Mouse (Mus musculus) heart, embryonic 11.5 days (tissue): Measurements from ENCODE around the gene C330007P06Rik. TPM values are rescaled to one million over a fixed set of nuclear protein-coding genes. Genes with fewer than 3 reads are reported as not detected.
"Not testable (repeated sequence)": the region's sequence is repeated elsewhere in the genome, so short reads cannot be mapped to it uniquely, and the experiment has no call there.

Source experiments
- ATAC-seq: fragments of 200-750 bp; cut with Nextera tagmentation; replicated peaks from 2 replicates; pipeline ENCODE4 v1.8.0; 2017; ENCODE audit warnings: moderate library complexity; ENCODE audit not compliant: insufficient number of reproducible peaks, low FRiP score, low TSS enrichment
- H3K27ac ChIP-seq: fragments of 300-500 bp; sonication (generic); 2 replicates; pipeline ENCODE4 v1.5.1; 2014; ENCODE audit warnings: mild to moderate bottlenecking, low read depth, low read length
- H3K27me3 ChIP-seq: fragments of 300-500 bp; sonication (generic); 2 replicates; pipeline ENCODE4 v1.6.1; 2014; ENCODE audit warnings: mild to moderate bottlenecking, low read length, mixed read lengths; ENCODE audit not compliant: control insufficient read depth, insufficient read depth
- H3K36me3 ChIP-seq: fragments of 300-500 bp; sonication (generic); 2 replicates; pipeline ENCODE4 v1.6.1; 2014; ENCODE audit warnings: mild to moderate bottlenecking, low read length, moderate library complexity, mixed read lengths; ENCODE audit not compliant: control insufficient read depth, insufficient read depth
- H3K4me1 ChIP-seq: fragments of 300-500 bp; sonication (generic); 2 replicates; pipeline ENCODE4 v1.6.1; 2014; ENCODE audit warnings: low read length; ENCODE audit not compliant: control insufficient read depth, insufficient read depth
- H3K4me2 ChIP-seq: fragments of 300-500 bp; sonication (generic); 2 replicates; pipeline ENCODE4 v1.6.1; 2014; ENCODE audit warnings: mild to moderate bottlenecking, moderate library complexity
- H3K4me3 ChIP-seq: fragments of 300-500 bp; sonication (generic); 2 replicates; pipeline ENCODE4 v1.5.1; 2014; ENCODE audit warnings: low read depth, low read length
- H3K9ac ChIP-seq: fragments of 300-500 bp; sonication (generic); 2 replicates; pipeline ENCODE4 v1.6.1; 2014; ENCODE audit warnings: mild to moderate bottlenecking, low read depth, low read length, moderate library complexity
- H3K9me3 ChIP-seq: fragments of 300-500 bp; sonication (generic); replicated peaks from 2 replicates; pipeline ENCODE4 v1.6.1; 2016; ENCODE audit warnings: low read length; ENCODE audit not compliant: control insufficient read depth
- WGBS: fragments of 180-500 bp; shearing (Covaris S2); extraction: QIAGEN DNeasy Blood & Tissue Kit; methylation state at CpG from one replicate; pipeline ENCODE4 v1.1.7; 2014; ENCODE audit not compliant: insufficient replicate concordance; 5-methylcytosine and 5-hydroxymethylcytosine counted together
- polyA plus RNA-seq: library from polyadenylated mRNA; unstranded; fragments of >200 nt; fragmentation: Nextera tagmentation; extraction: Ambion mirVana; gene quantifications from 2 replicates; pipeline ENCODE4 v1.2.1, GENCODE M21; 2014

Gene C330007P06Rik
- polyA plus RNA-seq, 1 experiment from 2014 or later = 23.4 TPM

DNA sequence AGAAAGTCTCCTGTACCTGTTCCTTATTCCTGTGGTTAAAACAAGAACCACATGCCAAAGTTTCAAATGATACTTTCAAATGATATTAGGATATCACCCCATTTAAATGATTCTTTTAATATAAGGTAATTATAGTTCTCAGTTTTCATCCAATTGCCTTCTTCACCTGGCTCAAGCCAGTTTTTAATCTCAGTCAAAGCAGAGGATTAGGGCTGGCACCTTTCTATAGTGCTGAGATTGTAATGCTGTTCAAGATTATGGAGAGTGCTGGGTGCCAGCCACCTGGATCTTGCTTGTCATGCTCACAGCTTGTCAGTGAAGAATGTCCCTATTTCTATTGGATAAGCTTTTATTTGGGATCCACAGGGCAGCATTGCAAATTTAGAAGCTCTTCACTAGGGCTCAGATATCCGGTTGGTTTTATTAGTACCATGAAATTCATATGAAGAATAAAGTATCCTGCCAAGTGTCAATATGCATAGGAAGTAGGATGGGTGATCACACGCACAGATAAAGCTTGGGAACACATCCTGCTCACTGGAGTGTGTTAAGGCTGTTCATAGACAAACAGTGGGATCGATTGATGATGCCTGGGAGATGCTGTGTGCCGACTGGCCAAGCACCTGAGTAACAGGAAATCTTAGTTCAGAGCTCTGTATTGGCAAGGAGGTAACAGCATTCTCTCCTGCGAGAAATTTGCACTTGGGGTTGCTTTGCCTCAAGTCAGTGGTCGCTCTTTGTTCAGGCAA is 74.6 kb downstream of the C330007P06Rik start:
- 50% methylated on average over 6 of the region's 6 CpGs for WGBS
- H3K4me3 ChIP-seq = no peak overlapping the region
- no peak for ATAC-seq

DNA sequence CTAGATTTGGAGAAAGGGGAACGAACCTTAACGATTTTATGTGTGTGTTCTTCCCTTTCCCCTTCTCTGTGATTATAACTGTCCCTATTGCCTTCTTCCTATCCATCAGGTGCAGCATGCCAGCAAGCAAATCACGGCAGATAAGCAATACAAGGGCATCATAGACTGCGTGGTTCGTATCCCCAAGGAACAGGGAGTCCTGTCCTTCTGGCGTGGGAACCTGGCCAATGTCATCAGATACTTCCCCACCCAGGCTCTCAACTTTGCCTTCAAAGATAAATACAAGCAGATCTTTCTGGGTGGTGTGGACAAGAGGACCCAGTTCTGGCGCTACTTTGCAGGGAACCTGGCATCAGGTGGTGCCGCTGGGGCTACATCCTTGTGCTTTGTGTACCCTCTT is 77.2 kb downstream of the C330007P06Rik start:
- Histone ChIP-seq H3K4me2 (peak overlapping the region; percentile 50), H3K27ac (peak overlapping the region; percentile 57; the same call in 1 of the 2 replicates), H3K9ac (peak overlapping the region; percentile 87), H3K4me3 (peak overlapping the region; percentile 63)
- H3K27me3 ChIP-seq, H3K4me1 ChIP-seq, ATAC-seq, H3K36me3 ChIP-seq, H3K9me3 ChIP-seq: not testable (repeated sequence)
- 65% methylated on average over 8 of the region's 8 CpGs for WGBS

More for the DNA sequence above, 74.6 kb downstream of the C330007P06Rik start:
- H3K9ac ChIP-seq = no peak overlapping the region
- no peaks in the 10 kb centered on the region for H3K4me1 ChIP-seq
- H3K36me3 ChIP-seq = no peaks in the 10 kb centered on the region
- H3K4me2 ChIP-seq = no peak overlapping the region
- H3K27me3 ChIP-seq = no peaks in the 10 kb centered on the region
- no peaks in the 10 kb centered on the region for H3K9me3 ChIP-seq
- no peak overlapping the region for H3K27ac ChIP-seq

DNA sequence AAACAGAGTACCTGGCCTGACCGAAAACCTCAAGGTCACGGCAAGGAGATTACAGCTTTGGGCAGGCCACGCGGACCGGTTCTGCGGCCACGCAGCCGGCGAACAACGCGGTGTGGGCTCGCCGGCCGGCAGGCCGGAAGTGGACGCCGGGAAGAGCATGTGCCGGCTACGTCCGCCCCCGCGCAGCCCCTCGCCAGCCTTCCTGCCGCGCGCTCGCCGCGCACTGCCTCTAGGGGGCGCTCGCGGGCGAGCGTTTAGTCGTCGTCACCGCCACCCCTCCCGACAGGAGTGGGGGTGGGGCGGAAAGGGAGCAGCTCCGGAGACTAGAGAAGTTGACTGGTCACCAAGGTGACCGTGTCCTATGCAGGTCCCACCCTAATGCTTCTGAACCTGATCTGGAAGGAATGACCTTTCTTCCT is 77.7 kb downstream of the C330007P06Rik start:
- no peaks in the 10 kb centered on the region for H3K9me3 ChIP-seq
- ATAC-seq = peak; percentile 82
- peak overlapping the region; percentile 95 for H3K27ac ChIP-seq
- no peaks in the 10 kb centered on the region for H3K4me1 ChIP-seq
- 13% methylated on average over 33 of the region's 41 CpGs for WGBS
- H3K27me3 ChIP-seq = no peaks in the 10 kb centered on the region
- peak overlapping the region; percentile 87 for H3K9ac ChIP-seq
- H3K4me3 ChIP-seq = peak overlapping the region; percentile 63
- H3K36me3 ChIP-seq = no peaks in the 10 kb centered on the region
- H3K4me2 ChIP-seq = peak overlapping the region; percentile 50

DNA sequence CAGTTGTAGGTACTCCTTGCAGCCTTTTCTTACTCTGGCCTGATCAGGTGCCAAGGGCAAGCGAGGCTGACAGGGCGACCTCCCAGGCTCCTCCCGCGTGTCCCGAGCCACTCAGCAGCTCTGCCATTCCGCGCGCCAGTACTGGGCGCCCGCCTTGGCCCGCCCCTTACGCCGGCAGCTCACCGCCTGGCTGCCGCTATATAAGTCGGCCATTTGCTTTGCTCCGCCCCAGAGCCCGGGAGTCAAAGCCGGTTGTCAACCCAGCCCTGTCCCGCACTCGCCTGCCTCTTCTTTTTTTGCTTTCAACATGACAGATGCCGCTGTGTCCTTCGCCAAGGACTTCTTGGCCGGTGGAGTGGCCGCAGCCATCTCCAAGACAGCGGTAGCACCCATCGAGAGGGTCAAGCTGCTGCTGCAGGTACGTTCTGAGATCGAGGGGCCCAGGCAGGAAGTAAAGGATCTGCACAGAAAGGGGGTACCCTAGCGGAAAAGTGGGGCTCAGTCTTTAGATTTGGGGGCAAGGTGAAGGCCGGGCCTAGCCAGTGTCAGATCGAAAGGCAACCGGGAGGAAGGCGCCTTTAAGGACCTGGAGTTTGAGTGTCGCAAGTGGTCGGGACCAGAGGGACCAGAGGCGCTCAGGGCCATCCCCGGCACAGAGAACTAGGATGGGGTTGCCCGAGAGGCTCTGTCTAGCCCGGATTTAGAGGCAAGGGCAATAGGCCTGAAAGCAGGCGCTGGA is 78.3 kb downstream of the C330007P06Rik start, which contains the start of gene Slc25a5:
Gene Slc25a5, plus strand, starts transcription at position 228 of the 739 bp plus-strand sequence.
- WGBS = 16% methylated on average over 41 of the region's 41 CpGs
- no peaks in the 10 kb centered on the region for H3K9me3 ChIP-seq
- H3K4me2 ChIP-seq = peak within 1 kb of the TSS; percentile 50
- H3K27me3 ChIP-seq = no peaks in the 10 kb centered on the region
- no peaks in the 10 kb centered on the region for H3K36me3 ChIP-seq
- peak; percentile 94 for ATAC-seq
- H3K9ac ChIP-seq = peak within 1 kb of the TSS; percentile 87
- peak within 1 kb of the TSS; percentile 63 for H3K4me3 ChIP-seq
- peak within 1 kb of the TSS; percentile 95 for H3K27ac ChIP-seq
- H3K4me1 ChIP-seq = no peaks in the 10 kb centered on the region

DNA sequence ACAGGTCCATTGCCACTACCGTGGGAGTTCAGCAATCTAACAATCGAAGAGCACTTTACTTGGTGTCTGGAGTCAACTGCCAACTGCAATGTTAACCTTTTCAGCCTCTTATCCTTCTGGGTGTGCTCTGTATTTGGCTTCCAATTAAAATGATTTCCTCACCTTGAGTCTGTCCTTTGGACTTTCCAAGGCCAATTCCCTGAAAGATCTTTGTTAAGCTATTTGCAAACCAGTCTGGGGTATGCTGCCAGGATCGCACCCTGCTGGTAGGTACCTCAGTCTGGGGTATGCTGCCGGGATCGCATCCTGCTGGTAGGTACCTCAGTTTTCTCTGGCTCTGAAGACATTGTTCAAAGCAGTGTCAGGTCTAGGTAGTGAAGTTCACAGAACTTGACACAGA is 79.3 kb downstream of the C330007P06Rik start:
- Histone ChIP-seq H3K9me3 (no peaks in the 10 kb centered on the region), H3K4me2 (no peak overlapping the region), H3K36me3 (no peaks in the 10 kb centered on the region), H3K9ac (no peak overlapping the region), H3K27ac (no peak overlapping the region), H3K4me3 (no peak overlapping the region), H3K27me3 (no peaks in the 10 kb centered on the region), H3K4me1 (no peaks in the 10 kb centered on the region)
- whole genome bisulfite sequencing = 50% methylated on average over 5 of the region's 5 CpGs
- ATAC-seq = no peak

DNA sequence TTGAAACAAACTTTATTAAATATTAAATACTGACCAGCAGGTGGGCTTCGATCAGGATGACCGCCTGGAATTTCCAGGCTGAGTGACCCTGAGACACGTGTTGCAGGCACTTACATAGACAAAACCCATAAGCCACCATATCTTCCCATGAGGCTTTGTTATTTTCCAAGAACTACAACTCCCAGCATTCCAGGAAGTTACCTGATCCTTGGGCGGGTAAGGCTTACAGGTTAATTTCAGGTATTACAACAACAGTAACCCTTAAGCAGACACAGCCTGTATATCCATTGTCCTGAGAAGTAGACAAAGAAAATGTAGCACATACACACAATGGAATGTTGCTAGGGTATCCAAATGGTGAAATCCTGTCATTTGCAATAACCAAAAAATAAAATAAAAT is 84.6 kb downstream of the C330007P06Rik start:
- ATAC-seq = no peak
- 56% methylated on average over 4 of the region's 4 CpGs for WGBS
- Histone ChIP-seq H3K4me2 (no peak overlapping the region), H3K27ac (no peak overlapping the region), H3K9ac (no peak overlapping the region), H3K36me3 (no peaks in the 10 kb centered on the region), H3K4me1 (no peaks in the 10 kb centered on the region), H3K27me3 (no peaks in the 10 kb centered on the region), H3K9me3 (no peaks in the 10 kb centered on the region), H3K4me3 (no peak overlapping the region)

DNA sequence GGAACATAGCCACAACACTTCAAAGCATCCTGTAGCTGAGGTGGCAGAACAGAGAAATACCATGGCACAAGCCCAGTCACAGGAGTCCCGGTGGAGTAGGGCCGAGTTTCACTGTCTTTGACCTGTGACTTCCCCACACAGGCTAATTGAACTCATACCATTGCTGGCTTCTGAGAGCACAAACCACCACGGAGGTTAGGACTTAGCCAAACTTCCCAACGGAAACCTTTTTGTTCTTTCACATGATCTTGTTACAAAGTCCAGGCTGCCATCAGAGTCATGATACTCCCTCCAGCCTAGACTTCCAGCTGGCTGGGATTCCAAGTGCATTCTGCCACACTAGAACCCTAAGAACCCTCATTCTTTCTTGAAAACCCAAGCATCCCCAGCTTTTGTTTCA is 96.2 kb downstream of the C330007P06Rik start:
- H3K9ac ChIP-seq = no peak overlapping the region
- H3K4me1 ChIP-seq = no peaks in the 10 kb centered on the region
- no peak overlapping the region for H3K4me3 ChIP-seq
- no peak overlapping the region for H3K4me2 ChIP-seq
- no peaks in the 10 kb centered on the region for H3K9me3 ChIP-seq
- no peak for ATAC-seq
- no peaks in the 10 kb centered on the region for H3K27me3 ChIP-seq
- no peaks in the 10 kb centered on the region for H3K36me3 ChIP-seq
- WGBS = 72% methylated on average over 4 of the region's 4 CpGs
- no peak overlapping the region for H3K27ac ChIP-seq

DNA sequence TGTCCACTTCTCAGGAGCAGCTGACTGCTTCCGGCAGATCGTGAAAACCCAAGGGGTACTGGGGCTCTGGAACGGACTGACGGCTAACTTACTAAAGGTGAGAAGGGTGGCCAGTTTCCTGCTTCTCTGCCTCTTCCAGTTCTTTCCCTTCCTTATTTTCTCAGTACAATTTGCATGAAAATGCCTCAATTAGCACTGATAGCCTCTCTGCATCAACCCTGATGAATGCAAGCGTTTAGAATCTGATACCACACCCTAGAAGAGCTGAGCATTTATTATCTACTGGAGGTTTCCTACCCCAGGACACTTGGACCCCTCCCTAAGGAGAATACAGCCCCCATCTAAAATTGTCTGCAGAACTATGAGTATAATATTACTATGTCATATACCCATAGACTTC is 98.4 kb downstream of the C330007P06Rik start:
- Histone ChIP-seq H3K4me3 (no peak overlapping the region), H3K9me3 (no peaks in the 10 kb centered on the region), H3K36me3 (no peaks in the 10 kb centered on the region), H3K9ac (no peak overlapping the region), H3K4me1 (no peaks in the 10 kb centered on the region), H3K27ac (no peak overlapping the region), H3K4me2 (no peak overlapping the region), H3K27me3 (no peaks in the 10 kb centered on the region)
- 78% methylated on average over 5 of the region's 5 CpGs for WGBS
- ATAC-seq = no peak
